10 mouse cellular contexts compared by ENCODE assay signal in genomic region chr13:29746501-29747346, GRCm38 (mm10).
DNase-seq lines count a peak whose midpoint lies in the region; ATAC-seq and TF ChIP-seq lines count a peak whose summit lies in the region.
"Had no signal": no experiment of that assay in that cellular context is flagged by ENCODE, and none has a peak within 500 bp of the region (broad histone marks: within the 10 kb centered on the region; RNA-seq: fewer than 3 reads in every experiment).

No protein-coding gene starts in this region.

- H3K79me3 ChIP-seq in C2C12 (ENCODE audit: low read depth): no peaks in the 10 kb centered on the region

- H3K4me3 ChIP-seq in hindbrain, embryonic 11.5 days (ENCODE audit: low read depth, low read length): no peak overlapping the region
- no peak overlapping the region for H3K4me3 ChIP-seq in hindbrain, postnatal 0 days (ENCODE audit: low read length)
- no peak overlapping the region for H3K4me3 ChIP-seq in C2C12 (ENCODE audit: insufficient read depth, poor library complexity, severe bottlenecking)
- no peak overlapping the region for H3K4me3 ChIP-seq in limb, embryonic 10.5 days
- no peak overlapping the region for H3K4me3 ChIP-seq in lung, adult 2 months (replicated peaks; ENCODE audit: extremely low read depth, low read depth, low read length)
- H3K4me3 ChIP-seq: heart, embryonic 12.5 days had no signal

- 0 out of 2 replicates have a peak overlapping the region, but pooled peaks have one; percentile 9 for H3K27ac ChIP-seq in hindbrain, embryonic 11.5 days (ENCODE audit: low read depth, low read length)
- no peak overlapping the region; the same call in 1 of the 2 replicates for H3K27ac ChIP-seq in hindbrain, postnatal 0 days
- H3K27ac ChIP-seq in limb, embryonic 10.5 days: peak overlapping the region; percentile 64; the same call in 1 of the 2 replicates

- H3K36me3 ChIP-seq in hindbrain, embryonic 11.5 days (ENCODE audit: control insufficient read depth, insufficient read depth, low read length): no peaks in the 10 kb centered on the region
- H3K36me3 ChIP-seq in hindbrain, postnatal 0 days (ENCODE audit: insufficient read depth, low read length): no peaks in the 10 kb centered on the region
- H3K36me3 ChIP-seq in C2C12 (ENCODE audit: control insufficient read depth, insufficient read depth): no peaks in the 10 kb centered on the region
- H3K36me3 ChIP-seq in limb, embryonic 10.5 days: no peaks in the 10 kb centered on the region; the same call in 1 of the 2 replicates
- H3K36me3 ChIP-seq: heart, embryonic 12.5 days had no signal

- no peaks in the 10 kb centered on the region for H3K4me1 ChIP-seq in hindbrain, embryonic 11.5 days (replicated peaks; ENCODE audit: control insufficient read depth, insufficient read depth, low read length)
- 0 out of 2 replicates have a peak, but pooled peaks cover 5% of the 10 kb centered on the region for H3K4me1 ChIP-seq in hindbrain, postnatal 0 days (ENCODE audit: insufficient read depth, low read length)
- H3K4me1 ChIP-seq in limb, embryonic 10.5 days: peaks cover 27% of the 10 kb centered on the region
- H3K4me1 ChIP-seq in lung, adult 2 months (ENCODE audit: control insufficient read depth, insufficient read depth, low read length): no peaks in the 10 kb centered on the region

- no peak for TF ChIP-seq CTCF in hindbrain, postnatal 0 days (IDR thresholded peaks at IDR 0.05; ENCODE audit: low read depth)
- TF ChIP-seq CTCF in C2C12 (IDR thresholded peaks at IDR 0.05; ENCODE audit: control insufficient read depth, insufficient read depth, insufficient read length): no peak
- TF ChIP-seq CTCF in lung, adult 2 months (IDR thresholded peaks at IDR 0.05; ENCODE audit: insufficient read depth, low read length): no peak

- DNase-seq in hindbrain, embryonic 11.5 days (ENCODE audit: low spot score): no peak
- DNase-seq in hindbrain, postnatal 0 days (ENCODE audit: low spot score): no peak
- peak; percentile 85 for DNase-seq in fat pad, adult 2 months (ENCODE audit: extremely low read depth, low read depth, low spot score)
- no peak for DNase-seq in limb, embryonic 10.5 days (ENCODE audit: low spot score)
- DNase-seq in cerebellum, adult 11 months: no peak
- no peak for DNase-seq in lung, adult 2 months
- DNase-seq in gastrocnemius, postnatal 10 days: no peak
- DNase-seq: layer of hippocampus, postnatal 36 days had no signal

- no peaks in the 10 kb centered on the region for H3K79me2 ChIP-seq in C2C12 (ENCODE audit: control insufficient read depth, insufficient read depth)

- no peaks in the 10 kb centered on the region for H3K27me3 ChIP-seq in hindbrain, embryonic 11.5 days (ENCODE audit: control insufficient read depth, insufficient read depth, low read length)
- no peaks in the 10 kb centered on the region for H3K27me3 ChIP-seq in hindbrain, postnatal 0 days (ENCODE audit: insufficient read depth, low read length)
- no peaks in the 10 kb centered on the region for H3K27me3 ChIP-seq in C2C12 (ENCODE audit: control insufficient read depth, insufficient read depth, insufficient read length)
- H3K27me3 ChIP-seq in limb, embryonic 10.5 days (ENCODE audit: low read depth, poor library complexity, severe bottlenecking): no peaks in the 10 kb centered on the region
- H3K27me3 ChIP-seq: heart, embryonic 12.5 days had no signal

- H3K9me3 ChIP-seq in hindbrain, embryonic 11.5 days (ENCODE audit: control insufficient read depth, low read length): no peaks in the 10 kb centered on the region
- no peaks in the 10 kb centered on the region for H3K9me3 ChIP-seq in hindbrain, postnatal 0 days (ENCODE audit: low read length)
- no peaks in the 10 kb centered on the region for H3K9me3 ChIP-seq in limb, embryonic 10.5 days (replicated peaks)
- H3K9me3 ChIP-seq: heart, embryonic 12.5 days had no signal

- 69% methylated on average over 9 of the region's 9 CpGs for WGBS in hindbrain, embryonic 11.5 days
- 54% methylated on average over 9 of the region's 9 CpGs for WGBS in hindbrain, postnatal 0 days
- WGBS in limb, embryonic 10.5 days: 60% methylated on average over 9 of the region's 9 CpGs
- 65% methylated on average over 9 of the region's 9 CpGs for WGBS in lung, adult 2 months

- ATAC-seq in hindbrain, embryonic 11.5 days (ENCODE audit: low FRiP score): no peak
- no peak for ATAC-seq in hindbrain, postnatal 0 days

- no peak overlapping the region for H3K4me2 ChIP-seq in hindbrain, embryonic 11.5 days (replicated peaks; ENCODE audit: low read depth, low read length)
- H3K4me2 ChIP-seq in hindbrain, postnatal 0 days (ENCODE audit: low read depth, low read length): no peak overlapping the region
- H3K4me2 ChIP-seq: heart, embryonic 12.5 days had no signal

- H3K9ac ChIP-seq in hindbrain, embryonic 11.5 days (ENCODE audit: low read depth, low read length): no peak overlapping the region
- no peak overlapping the region for H3K9ac ChIP-seq in hindbrain, postnatal 0 days (replicated peaks; ENCODE audit: low read length)
- H3K9ac ChIP-seq: heart, embryonic 12.5 days had no signal

- no peak overlapping the region for H3ac ChIP-seq in C2C12 (ENCODE audit: control insufficient read depth, insufficient read length, low read depth)

- no peak for TF ChIP-seq POLR2A in lung, adult 2 months (IDR thresholded peaks at IDR 0.05; ENCODE audit: borderline replicate concordance, extremely low read depth, low read depth, low read length)

TF ChIP-seq in C2C12, 6 proteins besides CTCF, POLR2A, EP300 and RAD21:
- TF ChIP-seq MYOD1 (IDR thresholded peaks at IDR 0.05; ENCODE audit: control insufficient read depth, insufficient read length, low read depth) (peak; percentile 60), MYOG (IDR thresholded peaks at IDR 0.05; ENCODE audit: control insufficient read depth, extremely low read depth, insufficient read length) (no peak), USF1 (IDR thresholded peaks at IDR 0.05; ENCODE audit: low read depth) (no peak)
TF ChIP-seq in C2C12: peak in this region for 1.
